Mouse (Mus musculus): ENCODE data around the gene Gnptab. TPM values are rescaled to one million over a fixed set of nuclear protein-coding genes. Genes with fewer than 3 reads are reported as not detected.

Gene Gnptab
- polyA plus RNA-seq, 1 experiment from 2014 or later, result 26.7 TPM

DNA sequence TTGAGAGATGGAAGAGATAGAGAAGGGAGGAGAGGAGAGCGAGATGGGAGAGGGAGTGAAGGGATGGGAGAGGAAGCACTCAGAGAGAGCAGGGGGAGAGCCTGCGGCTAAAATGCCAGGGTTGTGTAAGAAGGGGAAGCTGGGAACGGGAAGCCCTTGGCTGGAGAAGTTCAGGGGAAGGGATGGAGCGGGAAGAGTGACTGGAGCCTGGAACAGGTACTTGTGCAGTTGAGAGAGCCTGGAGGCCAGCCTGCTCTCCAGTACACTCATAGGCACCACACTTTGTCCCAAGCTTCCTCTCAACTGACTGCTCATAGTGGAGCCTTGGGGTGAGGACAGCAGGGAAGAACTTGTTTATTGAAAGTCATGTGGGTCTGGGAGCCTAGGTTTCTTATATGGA, 4.5 kb downstream of the Gnptab start:
- H3K4me3 ChIP-seq (ENCODE audit: low read depth, low read length), result no peak overlapping the region
- H3K27ac ChIP-seq (ENCODE audit: low read depth, low read length), result no peak overlapping the region
- H3K9me3 ChIP-seq (ENCODE audit: control insufficient read depth, low read length), result no peaks in the 10 kb centered on the region
- H3K36me3 ChIP-seq (ENCODE audit: control insufficient read depth, insufficient read depth, low read length), result no peaks in the 10 kb centered on the region
- H3K27me3 ChIP-seq (ENCODE audit: control insufficient read depth, insufficient read depth, low read length), result no peaks in the 10 kb centered on the region
- no peak for ATAC-seq (ENCODE audit: low read depth)
- no peak overlapping the region for H3K4me2 ChIP-seq (ENCODE audit: low read depth, low read length)
- peaks cover 17% of the 10 kb centered on the region; the same call in 1 of the 2 replicates for H3K4me1 ChIP-seq (ENCODE audit: control insufficient read depth, insufficient read depth, low read length)
- 74% methylated on average over 4 of the region's 4 CpGs for WGBS
- no peak overlapping the region for H3K9ac ChIP-seq (replicated peaks; ENCODE audit: low read depth, low read length)

- Histone ChIP-seq H3K4me1 (ENCODE audit: control insufficient read depth, insufficient read depth, low read length) (peaks cover 17% of the 10 kb centered on the region; the same call in 1 of the 2 replicates), H3K4me3 (ENCODE audit: low read depth, low read length) (no peak overlapping the region), H3K27me3 (ENCODE audit: control insufficient read depth, insufficient read depth, low read length) (no peaks in the 10 kb centered on the region), H3K9ac (replicated peaks; ENCODE audit: low read depth, low read length) (no peak overlapping the region), H3K9me3 (ENCODE audit: control insufficient read depth, low read length) (no peaks in the 10 kb centered on the region), H3K36me3 (ENCODE audit: control insufficient read depth, insufficient read depth, low read length) (no peaks in the 10 kb centered on the region), H3K4me2 (ENCODE audit: low read depth, low read length) (no peak overlapping the region), H3K27ac (ENCODE audit: low read depth, low read length) (no peak overlapping the region)
- ATAC-seq (ENCODE audit: low read depth), result no peak
- 72% methylated on average over 5 of the region's 5 CpGs for WGBS
These were observed 5.1 kb downstream of the Gnptab start for GRCm38 (mm10) chr10:88384081-88384480.

- peaks cover 13% of the 10 kb centered on the region; the same call in 1 of the 2 replicates for H3K4me1 ChIP-seq (ENCODE audit: control insufficient read depth, insufficient read depth, low read length)
- H3K9me3 ChIP-seq (ENCODE audit: control insufficient read depth, low read length), result no peaks in the 10 kb centered on the region
- H3K9ac ChIP-seq (replicated peaks; ENCODE audit: low read depth, low read length), result no peak overlapping the region
- WGBS, result 95% methylated on average over 11 of the region's 11 CpGs
- no peaks in the 10 kb centered on the region for H3K27me3 ChIP-seq (ENCODE audit: control insufficient read depth, insufficient read depth, low read length)
- H3K4me3 ChIP-seq (ENCODE audit: low read depth, low read length), result no peak overlapping the region
- H3K36me3 ChIP-seq (ENCODE audit: control insufficient read depth, insufficient read depth, low read length), result no peaks in the 10 kb centered on the region
- H3K27ac ChIP-seq (ENCODE audit: low read depth, low read length), result no peak overlapping the region
- ATAC-seq (ENCODE audit: low read depth), result no peak
- H3K4me2 ChIP-seq (ENCODE audit: low read depth, low read length), result no peak overlapping the region
These were observed 6.4 kb downstream of the Gnptab start for GRCm38 (mm10) chr10:88385290-88385689.

DNA sequence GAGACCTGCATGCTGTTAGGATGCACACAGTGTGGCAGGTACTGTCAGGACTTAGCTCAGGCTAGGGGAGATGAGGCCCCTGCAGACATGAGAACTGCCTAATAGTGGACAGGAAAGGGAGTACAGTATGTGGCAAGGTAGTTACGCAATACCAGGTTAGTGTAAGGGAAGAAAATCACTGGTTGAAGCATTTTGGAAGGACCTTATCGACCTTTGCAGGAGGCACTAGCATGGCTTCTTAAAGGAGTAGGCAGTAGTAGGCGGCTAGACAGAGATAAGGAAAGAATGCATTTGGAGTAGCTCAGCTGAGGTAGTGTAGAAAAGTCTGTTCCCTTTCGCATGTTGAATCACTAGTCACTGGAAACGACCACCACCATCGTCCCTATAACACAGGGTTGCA, 6.8 kb downstream of the Gnptab start:
- no peaks in the 10 kb centered on the region for H3K27me3 ChIP-seq (ENCODE audit: control insufficient read depth, insufficient read depth, low read length)

GRCm38 (mm10) chr10:88386251-88386650, 7.3 kb downstream of the Gnptab start:
- Histone ChIP-seq H3K4me1 (ENCODE audit: control insufficient read depth, insufficient read depth, low read length) (0 out of 2 replicates have a peak, but pooled peaks cover 4% of the 10 kb centered on the region), H3K4me3 (ENCODE audit: low read depth, low read length) (no peak overlapping the region), H3K27me3 (ENCODE audit: control insufficient read depth, insufficient read depth, low read length) (no peaks in the 10 kb centered on the region), H3K9ac (replicated peaks; ENCODE audit: low read depth, low read length) (no peak overlapping the region), H3K36me3 (ENCODE audit: control insufficient read depth, insufficient read depth, low read length) (no peaks in the 10 kb centered on the region), H3K4me2 (ENCODE audit: low read depth, low read length) (no peak overlapping the region), H3K27ac (ENCODE audit: low read depth, low read length) (no peak overlapping the region), H3K9me3 (ENCODE audit: control insufficient read depth, low read length) (no peaks in the 10 kb centered on the region)
- WGBS, result 86% methylated on average over 6 of the region's 6 CpGs
- ATAC-seq (ENCODE audit: low read depth), result no peak

More for the DNA sequence above, 6.8 kb downstream of the Gnptab start:
- no peak for ATAC-seq (ENCODE audit: low read depth)
- 91% methylated on average over 6 of the region's 6 CpGs for WGBS
- no peaks in the 10 kb centered on the region for H3K36me3 ChIP-seq (ENCODE audit: control insufficient read depth, insufficient read depth, low read length)
- no peak overlapping the region for H3K4me2 ChIP-seq (ENCODE audit: low read depth, low read length)
- peaks cover 9% of the 10 kb centered on the region; the same call in 1 of the 2 replicates for H3K4me1 ChIP-seq (ENCODE audit: control insufficient read depth, insufficient read depth, low read length)
- H3K9me3 ChIP-seq (ENCODE audit: control insufficient read depth, low read length), result no peaks in the 10 kb centered on the region
- H3K4me3 ChIP-seq (ENCODE audit: low read depth, low read length), result no peak overlapping the region
- H3K27ac ChIP-seq (ENCODE audit: low read depth, low read length), result no peak overlapping the region
- no peak overlapping the region for H3K9ac ChIP-seq (replicated peaks; ENCODE audit: low read depth, low read length)

DNA sequence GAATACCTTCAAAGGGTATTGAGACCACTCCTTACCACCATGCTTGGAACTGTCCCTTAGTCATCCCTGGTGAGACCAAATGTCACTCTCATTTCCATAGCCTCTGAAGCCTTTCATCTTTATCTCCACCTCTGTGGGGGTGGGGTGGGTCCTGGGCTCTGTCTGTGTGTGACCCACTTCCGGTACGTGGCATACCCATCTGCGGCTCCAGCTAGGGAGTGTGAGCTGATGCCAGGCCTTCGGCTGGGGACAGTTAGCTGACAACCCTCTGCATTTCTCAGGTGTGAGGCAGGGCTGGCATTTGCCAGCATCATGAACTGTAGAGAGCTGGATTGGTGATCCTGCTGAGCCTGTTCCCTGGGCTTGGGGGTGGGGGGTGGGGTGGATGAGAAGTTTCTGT, 10.6 kb downstream of the Gnptab start:
- 62% methylated on average over 4 of the region's 4 CpGs for WGBS
- H3K4me2 ChIP-seq (ENCODE audit: low read depth, low read length), result no peak overlapping the region
- no peak for ATAC-seq (ENCODE audit: low read depth)
- no peaks in the 10 kb centered on the region for H3K27me3 ChIP-seq (ENCODE audit: control insufficient read depth, insufficient read depth, low read length)
- H3K9me3 ChIP-seq (ENCODE audit: control insufficient read depth, low read length), result no peaks in the 10 kb centered on the region
- no peaks in the 10 kb centered on the region for H3K4me1 ChIP-seq (ENCODE audit: control insufficient read depth, insufficient read depth, low read length)
- H3K9ac ChIP-seq (replicated peaks; ENCODE audit: low read depth, low read length), result no peak overlapping the region
- no peak overlapping the region for H3K27ac ChIP-seq (ENCODE audit: low read depth, low read length)
- no peaks in the 10 kb centered on the region for H3K36me3 ChIP-seq (ENCODE audit: control insufficient read depth, insufficient read depth, low read length)
- H3K4me3 ChIP-seq (ENCODE audit: low read depth, low read length), result no peak overlapping the region

- Histone ChIP-seq H3K9me3 (ENCODE audit: control insufficient read depth, low read length) (no peaks in the 10 kb centered on the region), H3K27ac (ENCODE audit: low read depth, low read length) (no peak overlapping the region)
These were observed 11.3 kb downstream of the Gnptab start for GRCm38 (mm10) chr10:88390096-88390790.

DNA sequence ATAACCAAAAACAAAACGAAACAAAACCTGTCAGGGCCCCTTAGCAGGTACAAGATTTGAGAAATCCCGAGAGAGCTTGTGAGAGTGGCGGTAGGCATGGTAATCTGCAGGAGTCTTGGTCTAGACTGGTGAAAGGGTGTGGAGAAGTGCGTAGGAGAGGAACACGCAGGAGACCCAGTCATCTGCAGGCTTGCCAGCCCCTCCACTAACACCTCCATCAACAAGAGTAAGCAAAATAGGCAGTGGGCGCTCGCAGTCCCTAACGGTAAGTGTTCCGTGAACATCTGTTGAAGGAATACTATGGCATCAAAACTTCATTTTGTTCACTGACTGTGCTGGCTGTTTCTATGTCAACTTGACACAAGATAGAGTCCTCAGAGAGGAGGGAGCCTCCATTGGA, 12.6 kb downstream of the Gnptab start:
- Histone ChIP-seq H3K4me2 (ENCODE audit: low read depth, low read length) (no peak overlapping the region), H3K27me3 (ENCODE audit: control insufficient read depth, insufficient read depth, low read length) (no peaks in the 10 kb centered on the region), H3K9ac (replicated peaks; ENCODE audit: low read depth, low read length) (no peak overlapping the region), H3K4me1 (ENCODE audit: control insufficient read depth, insufficient read depth, low read length) (no peaks in the 10 kb centered on the region), H3K9me3 (ENCODE audit: control insufficient read depth, low read length) (no peaks in the 10 kb centered on the region), H3K36me3 (ENCODE audit: control insufficient read depth, insufficient read depth, low read length) (no peaks in the 10 kb centered on the region), H3K4me3 (ENCODE audit: low read depth, low read length) (no peak overlapping the region), H3K27ac (ENCODE audit: low read depth, low read length) (no peak overlapping the region)
- 96% methylated on average over 9 of the region's 9 CpGs for WGBS
- ATAC-seq (ENCODE audit: low read depth), result no peak

More at GRCm38 (mm10) chr10:88390096-88390790, 11.3 kb downstream of the Gnptab start:
- Histone ChIP-seq H3K4me2 (ENCODE audit: low read depth, low read length) (no peak overlapping the region), H3K9ac (replicated peaks; ENCODE audit: low read depth, low read length) (no peak overlapping the region), H3K4me3 (ENCODE audit: low read depth, low read length) (no peak overlapping the region), H3K4me1 (ENCODE audit: control insufficient read depth, insufficient read depth, low read length) (no peaks in the 10 kb centered on the region), H3K27me3 (ENCODE audit: control insufficient read depth, insufficient read depth, low read length) (no peaks in the 10 kb centered on the region), H3K36me3 (ENCODE audit: control insufficient read depth, insufficient read depth, low read length) (no peaks in the 10 kb centered on the region)
- 64% methylated on average over 10 of the region's 10 CpGs for WGBS
- peak; percentile 41; the same call in 1 of the 2 replicates for ATAC-seq (ENCODE audit: low read depth)

- Histone ChIP-seq H3K9ac (replicated peaks; ENCODE audit: low read depth, low read length) (no peak overlapping the region), H3K4me1 (ENCODE audit: control insufficient read depth, insufficient read depth, low read length) (no peaks in the 10 kb centered on the region), H3K36me3 (ENCODE audit: control insufficient read depth, insufficient read depth, low read length) (no peaks in the 10 kb centered on the region), H3K4me2 (ENCODE audit: low read depth, low read length) (no peak overlapping the region), H3K27me3 (ENCODE audit: control insufficient read depth, insufficient read depth, low read length) (no peaks in the 10 kb centered on the region), H3K4me3 (ENCODE audit: low read depth, low read length) (no peak overlapping the region), H3K9me3 (ENCODE audit: control insufficient read depth, low read length) (no peaks in the 10 kb centered on the region), H3K27ac (ENCODE audit: low read depth, low read length) (no peak overlapping the region)
- 87% methylated on average over 9 of the region's 9 CpGs for WGBS
- ATAC-seq (ENCODE audit: low read depth), result no peak
These were observed 13.4 kb downstream of the Gnptab start for GRCm38 (mm10) chr10:88392181-88392847.

Measured in neural tube, embryonic 14.5 days (tissue).